Comparison of ENCODE assay signal across 16 mouse cellular contexts in genomic region chr9:28213893-28214292, GRCm38 (mm10).
"Had no signal": no experiment of that assay in that cellular context is flagged by ENCODE, and none has a peak within 500 bp of the region (broad histone marks: within the 10 kb centered on the region; RNA-seq: fewer than 3 reads in every experiment).

No protein-coding gene starts in this region.

- H3K4me1 ChIP-seq: limb, embryonic 10.5 days; liver, embryonic 15.5 days; lung, embryonic 15.5 days; megakaryocyte, embryonic 14.5 days; neural tube, embryonic 12.5 days; stomach, embryonic 15.5 days had no signal

- H3K27ac ChIP-seq: left cerebral cortex, adult 2 months; limb, embryonic 10.5 days; liver, embryonic 15.5 days; lung, embryonic 15.5 days; macrophage; neural tube, embryonic 12.5 days; stomach, embryonic 15.5 days had no signal

- DNase-seq: kidney, adult 18-20 months; kidney, postnatal 10 days; kidney, postnatal 4 days; right cerebral cortex, postnatal 14 days; thymus, adult 2 months; thymus, postnatal 25 days had no signal

- H3K9ac ChIP-seq: liver, embryonic 15.5 days; lung, embryonic 15.5 days; neural tube, embryonic 12.5 days; stomach, embryonic 15.5 days had no signal

- H3K36me3 ChIP-seq: limb, embryonic 10.5 days; liver, embryonic 15.5 days; lung, embryonic 15.5 days; neural tube, embryonic 12.5 days; stomach, embryonic 15.5 days had no signal

- H3K27me3 ChIP-seq: liver, embryonic 15.5 days; lung, embryonic 15.5 days; megakaryocyte, embryonic 14.5 days; neural tube, embryonic 12.5 days; stomach, embryonic 15.5 days had no signal

- H3K9me3 ChIP-seq: limb, embryonic 10.5 days; liver, embryonic 15.5 days; lung, embryonic 15.5 days; megakaryocyte, embryonic 14.5 days; neural tube, embryonic 12.5 days; stomach, embryonic 15.5 days had no signal

- H3K4me2 ChIP-seq: liver, embryonic 11.5 days; liver, embryonic 15.5 days; lung, embryonic 15.5 days; midbrain, embryonic 11.5 days; neural tube, embryonic 12.5 days; stomach, embryonic 15.5 days had no signal

- H3K4me3 ChIP-seq: left cerebral cortex, adult 2 months; limb, embryonic 10.5 days; liver, embryonic 15.5 days; lung, embryonic 15.5 days; megakaryocyte, embryonic 14.5 days; neural tube, embryonic 12.5 days; stomach, embryonic 15.5 days had no signal
